Mouse (Mus musculus): ENCODE results near the gene Ormdl2. TPM values are rescaled to one million over a fixed set of nuclear protein-coding genes. Genes with fewer than 3 reads are reported as not detected.

Gene Ormdl2
- total RNA-seq, 1 experiment from 2014 or later = 61.1 TPM

- no peak for ATAC-seq (replicated peaks in 1 of 2; ENCODE audit: insufficient read depth in 1 of 2, low FRiP score in 2 of 2, low TSS enrichment in 1 of 2, low read depth in 1 of 2, poor library complexity in 2 of 2, severe bottlenecking in 2 of 2)
Measured at GRCm38 (mm10) chr10:128806086-128806485, 15.4 kb downstream of the Ormdl2 start.

DNA sequence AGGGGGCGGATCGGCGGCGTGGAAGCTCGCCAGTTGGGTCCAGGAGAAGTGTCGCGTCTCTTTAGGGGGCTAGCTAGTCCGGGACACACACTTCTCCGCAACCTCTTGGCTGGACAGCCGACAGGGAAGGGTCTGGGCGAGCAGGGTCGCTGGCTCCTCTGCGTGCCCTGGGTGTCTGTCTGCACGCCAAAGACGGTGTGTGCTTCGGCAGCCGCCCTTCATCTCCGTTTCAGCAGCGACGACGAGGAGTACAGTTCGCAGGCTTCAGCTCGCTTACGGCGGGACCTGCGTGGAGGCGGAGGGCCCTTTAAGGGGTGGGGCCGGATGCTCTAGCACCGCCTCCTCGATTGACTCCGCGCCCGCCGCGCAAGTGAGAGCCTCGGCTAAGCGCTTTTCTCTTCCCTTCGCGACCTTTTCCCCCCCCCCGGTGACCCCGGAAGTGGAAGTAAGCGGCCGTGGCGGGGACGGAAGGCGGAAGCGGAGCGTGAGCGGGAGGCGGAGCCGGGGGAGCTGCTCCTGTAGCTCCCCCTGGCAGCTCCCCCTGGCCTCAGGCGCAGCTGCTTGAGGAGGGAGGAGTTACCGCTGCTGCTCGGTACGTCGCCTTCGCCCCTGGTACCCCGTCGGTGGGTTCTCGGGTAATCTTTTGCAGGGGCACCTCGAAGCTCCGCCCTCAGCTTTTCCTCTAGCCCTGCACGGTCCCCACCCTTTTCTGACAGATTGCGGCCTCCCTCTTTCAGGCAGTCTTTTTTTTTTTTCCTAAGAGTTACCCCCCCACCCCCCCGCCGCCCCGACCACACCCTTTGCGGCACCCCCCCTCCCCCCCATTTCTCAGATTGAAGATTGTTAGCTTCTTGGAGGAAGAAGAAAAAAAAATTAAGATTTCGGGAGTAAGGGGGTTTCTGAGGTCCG is 16.1 kb downstream of the Ormdl2 start:
- ATAC-seq (replicated peaks in 1 of 2; ENCODE audit: insufficient read depth in 1 of 2, low FRiP score in 2 of 2, low TSS enrichment in 1 of 2, low read depth in 1 of 2, poor library complexity in 2 of 2, severe bottlenecking in 2 of 2) = peak; percentile 85 to 86

DNA sequence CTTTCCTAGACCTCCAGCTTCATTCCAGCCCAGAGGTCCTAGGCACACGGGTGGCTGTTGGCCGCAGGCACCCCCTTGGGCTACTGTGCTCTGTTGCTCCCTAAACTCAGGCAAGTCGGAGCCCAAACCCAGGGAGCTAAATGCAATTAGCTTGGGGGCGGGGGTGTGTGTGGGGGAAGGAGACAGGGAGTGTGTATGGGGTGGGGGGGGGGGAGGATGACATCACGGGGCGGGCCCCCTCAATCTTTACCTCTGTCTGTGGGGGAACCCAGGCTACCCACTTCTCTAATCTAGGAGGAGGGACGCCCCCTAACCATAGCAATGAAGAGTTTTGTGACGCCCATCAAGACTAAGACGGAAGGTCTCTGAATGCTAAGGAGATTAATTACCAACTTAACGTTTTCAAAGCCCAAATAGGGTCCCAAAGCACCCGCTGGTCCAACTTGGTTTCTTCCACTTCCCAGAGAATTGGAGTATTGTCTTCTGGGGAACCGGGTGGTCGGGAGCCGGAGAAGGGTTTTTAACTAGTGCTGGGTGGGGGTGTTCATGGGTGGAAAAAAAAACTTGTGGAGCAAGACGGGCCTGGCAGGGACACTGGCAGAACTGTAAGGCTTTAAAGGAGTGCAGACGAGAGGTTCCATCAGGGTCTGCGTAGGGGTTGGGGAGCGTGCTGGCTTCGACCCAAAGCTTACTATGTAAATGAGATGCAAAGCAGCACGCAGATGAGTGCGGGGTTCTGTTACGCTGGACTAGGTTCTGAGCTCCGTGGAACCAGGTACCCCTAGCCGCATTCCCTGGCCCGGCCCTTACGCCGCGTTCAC is 17.0 kb downstream of the Ormdl2 start, which contains the start of gene Tmem198b:
Gene Tmem198b, minus strand, starts transcription at position 100 of the 821 bp plus-strand sequence.
- peak; percentile 20 to 34; a peak in 3 of 4 replicates for ATAC-seq (replicated peaks in 1 of 2; ENCODE audit: insufficient read depth in 1 of 2, low FRiP score in 2 of 2, low TSS enrichment in 1 of 2, low read depth in 1 of 2, poor library complexity in 2 of 2, severe bottlenecking in 2 of 2)

DNA sequence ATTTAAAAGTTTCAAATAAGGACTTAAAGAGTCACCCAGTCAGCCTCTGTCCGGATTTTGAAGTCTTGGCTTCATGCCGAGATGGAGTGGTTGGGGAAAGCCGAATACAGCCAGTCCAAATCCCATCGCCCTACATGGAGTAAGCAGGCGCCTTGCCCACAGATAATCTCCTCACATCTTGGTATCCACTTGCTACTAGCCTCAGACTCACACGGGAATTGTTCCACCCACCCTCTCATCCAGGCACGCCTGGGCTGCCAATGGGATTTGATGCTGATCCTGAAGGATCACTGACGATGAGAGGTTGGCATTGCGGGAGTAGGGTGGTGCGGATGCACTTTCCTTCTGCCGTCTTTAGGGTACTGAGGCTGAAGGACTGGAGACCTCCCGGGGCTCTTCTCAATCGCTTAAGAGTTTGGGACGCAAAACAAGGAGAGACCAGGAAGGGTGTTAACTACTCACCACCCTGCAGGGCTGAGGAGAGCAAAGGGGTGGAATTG is 17.6 kb downstream of the Ormdl2 start, which contains the start of gene Dnajc14:
Gene Dnajc14, plus strand, starts transcription at position 292 of the 500 bp plus-strand sequence.
- ATAC-seq (replicated peaks in 1 of 2; ENCODE audit: insufficient read depth in 1 of 2, low FRiP score in 2 of 2, low TSS enrichment in 1 of 2, low read depth in 1 of 2, poor library complexity in 2 of 2, severe bottlenecking in 2 of 2) = no peak

DNA sequence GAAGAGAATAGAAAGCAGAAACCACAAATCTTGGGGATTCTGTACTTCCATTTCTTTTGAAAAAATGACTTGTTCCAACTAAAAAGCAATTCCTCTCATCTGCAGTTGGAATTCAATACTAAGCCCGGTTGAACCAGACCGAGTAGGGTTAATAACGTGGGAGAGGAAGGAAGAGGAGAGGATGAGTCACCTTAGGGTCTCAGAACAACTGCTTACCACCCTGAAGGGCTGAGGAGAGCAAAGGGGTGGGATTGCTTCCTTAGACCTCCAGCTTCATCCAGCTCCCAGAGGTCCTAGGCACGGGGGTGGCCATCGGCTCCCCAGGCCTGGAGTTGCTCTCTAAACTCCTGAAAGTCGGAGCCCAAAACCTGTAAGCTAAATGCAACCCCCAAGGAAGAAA is 18.1 kb downstream of the Ormdl2 start:
- ATAC-seq (replicated peaks in 1 of 2; ENCODE audit: insufficient read depth in 1 of 2, low FRiP score in 2 of 2, low TSS enrichment in 1 of 2, low read depth in 1 of 2, poor library complexity in 2 of 2, severe bottlenecking in 2 of 2) = no peak

DNA sequence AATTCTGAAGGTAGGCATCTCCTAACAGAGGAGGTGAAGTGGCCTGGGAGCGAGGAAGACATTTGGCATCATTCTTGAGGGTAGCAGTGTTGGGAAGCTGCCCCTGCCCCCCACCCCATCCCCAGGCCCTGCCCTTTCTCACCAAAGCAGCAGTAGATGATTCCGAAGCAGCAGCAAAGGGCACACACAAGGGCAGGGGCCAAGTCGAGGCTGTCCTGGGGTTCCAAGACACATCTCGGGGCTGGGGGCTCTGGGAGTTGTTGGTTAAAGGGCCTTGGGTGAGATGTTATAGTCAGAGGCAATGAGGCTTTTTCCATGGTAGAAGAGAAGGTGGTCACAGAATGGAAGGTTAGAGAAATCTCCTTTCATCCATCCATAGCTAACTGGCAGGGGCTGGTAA is 18.5 kb downstream of the Ormdl2 start:
- no peak for ATAC-seq (replicated peaks in 1 of 2; ENCODE audit: insufficient read depth in 1 of 2, low FRiP score in 2 of 2, low TSS enrichment in 1 of 2, low read depth in 1 of 2, poor library complexity in 2 of 2, severe bottlenecking in 2 of 2)

DNA sequence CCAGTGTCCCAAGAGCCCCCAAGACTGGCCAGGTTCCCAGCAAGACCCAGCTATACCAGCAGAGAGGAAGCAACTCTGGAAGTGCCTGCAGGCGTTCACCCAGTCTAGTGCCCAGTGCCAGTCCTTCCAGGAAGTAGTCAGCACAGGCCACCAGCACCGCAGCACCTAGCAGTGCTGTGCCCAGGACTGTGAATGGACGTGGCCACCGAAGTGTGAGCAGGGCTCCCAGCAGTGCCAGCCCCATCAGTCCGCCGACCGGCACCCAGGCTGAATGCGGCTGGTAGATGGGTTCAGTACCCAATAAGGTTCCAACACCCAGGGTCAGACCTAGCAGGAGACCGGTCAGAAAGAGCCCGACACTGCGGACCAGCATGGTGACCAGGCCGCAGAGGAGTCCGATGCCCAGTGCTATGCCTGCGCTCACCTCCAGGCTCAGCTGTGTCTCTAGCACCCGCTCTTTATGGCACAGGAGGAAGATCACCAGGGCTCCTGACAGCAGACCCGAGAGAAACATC is 19.4 kb downstream of the Ormdl2 start:
- no peak for ATAC-seq (replicated peaks in 1 of 2; ENCODE audit: insufficient read depth in 1 of 2, low FRiP score in 2 of 2, low TSS enrichment in 1 of 2, low read depth in 1 of 2, poor library complexity in 2 of 2, severe bottlenecking in 2 of 2)

DNA sequence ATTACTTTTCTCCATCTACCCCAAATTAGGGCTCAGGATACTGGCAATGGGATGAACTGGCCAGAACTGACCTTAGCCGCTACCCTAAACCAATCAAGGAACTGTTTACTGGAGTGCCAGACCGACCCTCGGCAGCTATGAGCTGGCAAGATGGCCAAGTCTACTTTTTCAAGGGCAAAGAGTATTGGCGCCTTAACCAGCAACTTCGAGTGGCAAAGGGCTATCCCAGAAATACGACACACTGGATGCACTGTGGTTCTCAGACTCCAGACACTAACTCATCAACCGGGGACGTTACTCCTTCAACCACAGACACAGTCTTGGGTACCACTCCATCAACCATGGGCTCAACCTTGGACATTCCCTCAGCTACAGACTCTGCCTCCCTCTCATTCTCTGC is 22.8 kb downstream of the Ormdl2 start:
- no peak for ATAC-seq (replicated peaks in 1 of 2; ENCODE audit: insufficient read depth in 1 of 2, low FRiP score in 2 of 2, low TSS enrichment in 1 of 2, low read depth in 1 of 2, poor library complexity in 2 of 2, severe bottlenecking in 2 of 2)

DNA sequence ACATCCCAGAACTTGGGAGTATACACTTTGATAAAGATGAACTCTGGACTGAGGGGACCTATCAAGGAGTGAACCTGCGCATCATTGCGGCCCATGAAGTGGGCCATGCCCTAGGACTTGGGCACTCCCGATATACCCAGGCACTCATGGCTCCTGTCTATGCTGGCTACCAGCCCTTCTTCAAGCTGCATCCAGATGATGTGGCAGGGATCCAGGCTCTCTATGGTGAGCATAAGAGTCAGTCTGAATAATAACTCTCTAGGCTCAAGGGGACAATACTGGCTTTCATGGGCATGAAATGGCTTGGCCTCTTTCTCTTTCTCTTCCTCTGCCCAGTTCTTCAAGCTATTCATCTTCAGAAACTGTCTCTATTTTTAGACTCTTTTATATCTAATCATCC is 25.9 kb downstream of the Ormdl2 start:
- no peak for ATAC-seq (replicated peaks in 1 of 2; ENCODE audit: insufficient read depth in 1 of 2, low FRiP score in 2 of 2, low TSS enrichment in 1 of 2, low read depth in 1 of 2, poor library complexity in 2 of 2, severe bottlenecking in 2 of 2)

DNA sequence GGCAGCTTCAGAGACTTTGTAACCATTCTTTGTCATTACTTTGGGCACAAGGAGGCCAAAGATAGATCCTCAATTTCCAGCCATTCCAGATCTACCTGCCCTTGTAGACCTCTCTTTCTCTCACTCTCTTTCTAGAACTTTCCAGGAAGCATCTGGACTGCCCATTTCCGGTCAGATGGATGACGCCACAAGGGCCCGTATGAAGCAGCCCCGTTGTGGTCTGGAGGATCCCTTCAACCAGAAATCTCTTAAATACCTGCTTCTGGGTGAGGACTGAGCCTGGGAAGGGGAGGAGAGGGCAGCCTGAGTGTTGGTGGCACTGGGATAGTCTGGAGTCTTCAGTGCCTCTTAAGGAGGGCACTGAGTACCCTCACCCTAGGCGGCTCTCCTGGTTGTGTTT is 27.1 kb downstream of the Ormdl2 start:
- ATAC-seq (replicated peaks in 1 of 2; ENCODE audit: insufficient read depth in 1 of 2, low FRiP score in 2 of 2, low TSS enrichment in 1 of 2, low read depth in 1 of 2, poor library complexity in 2 of 2, severe bottlenecking in 2 of 2) = peak in 1 of 2 experiments; percentile 34; a peak in 1 of 4 replicates

- ATAC-seq (replicated peaks in 1 of 2; ENCODE audit: insufficient read depth in 1 of 2, low FRiP score in 2 of 2, low TSS enrichment in 1 of 2, low read depth in 1 of 2, poor library complexity in 2 of 2, severe bottlenecking in 2 of 2) = no peak
Measured at GRCm38 (mm10) chr10:128793258-128793657, 28.2 kb downstream of the Ormdl2 start.

- no peak for ATAC-seq (replicated peaks in 1 of 2; ENCODE audit: insufficient read depth in 1 of 2, low FRiP score in 2 of 2, low TSS enrichment in 1 of 2, low read depth in 1 of 2, poor library complexity in 2 of 2, severe bottlenecking in 2 of 2)
Measured at GRCm38 (mm10) chr10:128792041-128792440, 29.4 kb downstream of the Ormdl2 start.

DNA sequence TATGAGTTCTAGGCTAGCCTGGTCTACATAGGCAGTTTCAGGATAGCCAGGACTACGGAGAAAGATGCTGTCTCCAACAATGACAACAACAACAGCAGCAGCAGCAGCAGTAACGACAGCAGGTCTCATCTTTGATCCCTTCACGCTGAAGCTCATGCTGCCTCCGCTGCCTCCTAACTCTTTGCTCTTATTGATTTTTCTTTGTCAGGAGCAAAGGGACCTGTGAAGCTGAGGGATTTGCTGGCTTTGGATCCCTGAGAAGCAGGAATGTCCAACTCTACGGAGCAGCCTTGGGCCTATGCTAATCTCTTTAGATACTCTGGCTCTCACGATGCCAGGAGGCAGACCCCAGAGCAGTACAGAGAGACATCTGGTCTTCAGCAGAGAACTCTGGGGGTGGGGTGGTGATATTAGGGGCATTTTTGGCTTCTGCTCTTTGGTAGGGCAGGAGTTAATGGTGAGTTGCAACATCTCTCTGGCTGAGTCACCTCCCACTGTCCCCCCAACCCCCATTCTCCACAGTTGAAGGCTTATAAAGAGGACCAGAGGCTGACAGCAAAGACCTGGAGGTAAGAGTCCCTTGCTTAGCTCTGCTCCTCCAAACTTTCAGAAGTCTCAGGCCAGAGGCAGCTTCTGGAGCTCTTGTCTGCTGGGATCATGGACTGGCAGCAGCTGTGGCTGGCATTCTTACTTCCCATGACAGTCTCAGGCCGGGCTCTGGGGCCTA is 30.9 kb downstream of the Ormdl2 start, which contains the start of gene Mmp19:
Gene Mmp19, plus strand, starts transcription at position 513 of the 727 bp plus-strand sequence.
- ATAC-seq (replicated peaks in 1 of 2; ENCODE audit: insufficient read depth in 1 of 2, low FRiP score in 2 of 2, low TSS enrichment in 1 of 2, low read depth in 1 of 2, poor library complexity in 2 of 2, severe bottlenecking in 2 of 2) = no peak

- peak; percentile 62 to 82 for ATAC-seq (replicated peaks in 1 of 2; ENCODE audit: insufficient read depth in 1 of 2, low FRiP score in 2 of 2, low TSS enrichment in 1 of 2, low read depth in 1 of 2, poor library complexity in 2 of 2, severe bottlenecking in 2 of 2)
Measured at GRCm38 (mm10) chr10:128780200-128780599, 41.2 kb downstream of the Ormdl2 start.

DNA sequence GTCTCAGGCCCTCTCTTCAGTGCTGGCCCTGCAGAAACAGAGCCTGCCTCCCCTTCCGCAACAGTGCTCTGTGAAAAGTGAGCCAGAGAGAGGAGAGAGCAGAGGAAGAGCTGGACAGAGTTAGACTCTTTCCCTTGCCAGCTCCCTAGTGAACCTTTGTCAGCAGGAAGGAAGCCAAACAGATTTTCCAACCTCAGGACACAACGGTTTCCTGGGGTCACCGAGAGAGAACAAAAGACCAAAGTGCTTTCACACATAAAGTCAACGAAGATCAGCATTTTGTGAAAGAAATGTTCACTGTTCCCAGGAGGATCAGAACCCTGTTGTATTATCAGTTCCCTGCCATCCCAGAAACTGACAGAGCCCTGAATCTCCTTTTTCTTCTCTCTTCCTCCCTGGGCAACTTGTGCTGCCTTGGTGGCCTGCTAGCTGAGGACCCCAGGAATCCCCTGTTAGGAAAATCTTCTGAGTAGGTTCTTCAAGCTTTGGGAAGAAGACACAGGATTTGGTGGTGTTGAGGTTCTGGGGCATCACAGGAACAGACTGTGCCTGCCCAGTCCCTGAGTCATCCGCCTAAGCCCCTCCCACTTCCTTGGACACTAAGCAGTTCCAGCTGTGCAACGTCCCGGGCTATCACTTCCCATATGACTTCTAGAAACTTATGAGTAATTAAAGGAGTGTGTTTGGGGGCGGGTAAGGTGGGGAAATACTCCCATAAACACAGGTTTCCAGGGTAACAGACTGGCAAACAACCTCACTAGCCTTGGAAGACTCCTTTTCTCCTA is 42.2 kb downstream of the Ormdl2 start:
- ATAC-seq (replicated peaks in 1 of 2; ENCODE audit: insufficient read depth in 1 of 2, low FRiP score in 2 of 2, low TSS enrichment in 1 of 2, low read depth in 1 of 2, poor library complexity in 2 of 2, severe bottlenecking in 2 of 2) = peak; percentile 81 to 93

DNA sequence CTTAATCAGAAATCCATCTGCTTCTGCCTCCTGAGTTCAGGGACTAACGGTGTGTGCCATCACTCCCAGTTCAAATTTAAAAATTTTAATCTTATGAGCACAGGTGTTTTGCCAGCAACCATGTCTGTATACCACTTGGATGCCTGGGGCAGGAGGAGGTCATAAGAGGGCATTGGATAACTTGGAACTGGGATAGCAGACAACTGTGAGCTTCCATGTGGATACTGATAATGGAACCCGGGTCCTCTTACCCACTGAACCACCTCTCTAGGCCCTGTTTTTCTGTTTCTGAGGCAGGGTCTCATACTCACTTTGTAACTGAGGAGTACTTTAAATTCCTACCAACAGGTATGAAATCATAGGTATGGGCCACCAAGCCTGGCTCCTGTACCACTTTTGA is 43.0 kb downstream of the Ormdl2 start:
- no peak for ATAC-seq (replicated peaks in 1 of 2; ENCODE audit: insufficient read depth in 1 of 2, low FRiP score in 2 of 2, low TSS enrichment in 1 of 2, low read depth in 1 of 2, poor library complexity in 2 of 2, severe bottlenecking in 2 of 2)

Measured in hematopoietic stem cell, adult 5-6 weeks (primary cell).